Mouse (Mus musculus) MEL (cell line): ENCODE results near the gene Ccdc88b.

ENCODE experiments used
- CHD1 ChIP-seq: IDR thresholded peaks from 2 replicates; pipeline ENCODE4 v1.6.1; 2012; ENCODE audit warnings: low read depth, mild to moderate bottlenecking, inconsistent platforms, low read length, improper control_type of control experiment
- CTCF ChIP-seq, 3 experiments: IDR thresholded peaks in 2 of 3; conservative IDR thresholded peaks in 1 of 3; 2 replicates each; pipeline ENCODE4 v1.5.1; 2011 to 2012; ENCODE audit warnings: low read length in 3 of 3, low read depth in 2 of 3, mild to moderate bottlenecking in 2 of 3, improper control_type of control experiment in 1 of 3, inconsistent platforms in 1 of 3, mixed read lengths in 1 of 3, moderate library complexity in 1 of 3; ENCODE audit not compliant: control insufficient read depth in 1 of 3, insufficient read depth in 1 of 3, poor library complexity in 1 of 3, severe bottlenecking in 1 of 3
- EP300 ChIP-seq, 2 experiments: IDR thresholded peaks; 2 replicates each; pipeline ENCODE4 v1.6.1; 2011; ENCODE audit warnings: improper control_type of control experiment in 2 of 2, low read length in 2 of 2, low read depth in 1 of 2, mild to moderate bottlenecking in 1 of 2
- ETS1 ChIP-seq: IDR thresholded peaks from 2 replicates; pipeline ENCODE4 v1.6.1; 2012; ENCODE audit warnings: low read depth, mild to moderate bottlenecking, inconsistent platforms, low read length, improper control_type of control experiment, moderate library complexity
- MAFK ChIP-seq: IDR thresholded peaks from 2 replicates; pipeline ENCODE4 v1.6.1; 2011; ENCODE audit warnings: low read depth, mild to moderate bottlenecking, low read length, improper control_type of control experiment, borderline replicate concordance
- MXI1 ChIP-seq: IDR thresholded peaks from 2 replicates; pipeline ENCODE4 v1.6.1; 2011; ENCODE audit warnings: mild to moderate bottlenecking, low read depth, low read length, improper control_type of control experiment
- MYC ChIP-seq: IDR thresholded peaks from 2 replicates; pipeline ENCODE4 v1.6.1; 2011; ENCODE audit warnings: low read depth, mild to moderate bottlenecking, low read length, improper control_type of control experiment, moderate library complexity
- NELFE ChIP-seq: IDR thresholded peaks from 2 replicates; pipeline ENCODE4 v1.6.1; 2011; ENCODE audit warnings: low read depth, low read length, improper control_type of control experiment
- POLR2A ChIP-seq, 2 experiments: IDR thresholded peaks; 2 replicates each; pipeline ENCODE4 v1.6.1; 2011 to 2012; ENCODE audit warnings: low read length in 2 of 2, mild to moderate bottlenecking in 2 of 2, control low read depth in 1 of 2, improper control_type of control experiment in 1 of 2, low read depth in 1 of 2, moderate library complexity in 1 of 2; ENCODE audit not compliant: control insufficient read depth in 1 of 2, insufficient read depth in 1 of 2, poor library complexity in 1 of 2
- TCF12 ChIP-seq: IDR thresholded peaks from 2 replicates; pipeline ENCODE4 v1.6.1; 2014; ENCODE audit warnings: low read depth, mild to moderate bottlenecking, inconsistent platforms, low read length, improper control_type of control experiment, moderate library complexity
- ZMIZ1 ChIP-seq: IDR thresholded peaks from 2 replicates; pipeline ENCODE4 v1.6.1; 2012; ENCODE audit warnings: low read depth, mild to moderate bottlenecking, inconsistent platforms, low read length, improper control_type of control experiment, moderate library complexity

DNA sequence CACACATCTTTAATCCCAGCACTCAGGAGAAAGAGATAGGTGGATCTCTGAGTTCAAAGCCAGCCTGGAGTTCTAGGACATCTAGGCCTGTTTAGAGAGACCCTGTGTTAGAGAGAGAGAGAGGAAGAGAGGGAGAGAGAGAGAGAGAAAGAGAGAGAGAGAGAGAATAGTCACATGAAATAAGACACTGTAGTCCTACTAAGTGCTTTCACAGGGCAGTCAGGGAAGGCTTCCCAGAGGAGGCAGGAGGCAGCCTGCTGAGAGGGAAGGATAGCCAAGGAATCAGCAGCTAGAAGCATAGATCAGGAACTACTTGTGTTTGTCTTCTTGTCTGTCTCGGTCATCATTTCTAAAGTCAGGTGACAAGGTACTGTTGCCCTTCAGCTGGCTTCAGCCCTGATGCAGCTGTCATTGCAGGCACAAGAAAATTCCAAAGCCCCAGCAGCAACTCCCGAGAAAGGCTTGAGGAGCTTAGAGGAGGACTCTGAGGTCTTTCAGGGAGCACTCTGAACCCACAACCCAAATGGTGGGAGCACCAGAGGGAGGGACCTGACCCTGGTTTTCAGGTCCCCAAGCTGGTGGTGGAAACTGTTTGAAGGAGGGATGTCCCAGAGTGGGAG is 1.1 kb upstream of the Ccdc88b start:
- TF ChIP-seq MXI1 (no peak), ETS1 (no peak), ZMIZ1 (no peak), TCF12 (no peak), MAFK (no peak), CTCF (IDR thresholded peaks at IDR 0.05 in 2 of 3, conservative IDR thresholded peaks at IDR 0.05 in 1 of 3; ENCODE audit: control insufficient read depth in 1 of 3, insufficient read depth in 1 of 3, low read depth in 2 of 3, low read length in 3 of 3, poor library complexity in 1 of 3, severe bottlenecking in 1 of 3) (no peak), POLR2A (IDR thresholded peaks at IDR 0.05; ENCODE audit: control insufficient read depth in 1 of 2, insufficient read depth in 1 of 2, low read depth in 1 of 2, low read length in 2 of 2, poor library complexity in 1 of 2) (no peak), MYC (no peak), CHD1 (no peak), NELFE (no peak), EP300 (IDR thresholded peaks at IDR 0.05; ENCODE audit: low read depth in 1 of 2, low read length in 2 of 2) (no peak)
